In genomic region chr7:144861769-144862070, GRCm38 (mm10) we compare ENCODE assay signal across 10 mouse cellular contexts. TPM values are rescaled to one million over a fixed set of nuclear protein-coding genes. Genes with fewer than 3 reads are reported as not detected.
DNase-seq lines count a peak whose midpoint lies in the region; ATAC-seq and TF ChIP-seq lines count a peak whose summit lies in the region.
"Had no signal": no experiment of that assay in that cellular context is flagged by ENCODE, and none has a peak within 500 bp of the region (broad histone marks: within the 10 kb centered on the region; RNA-seq: fewer than 3 reads in every experiment).

No protein-coding gene starts in this region.

- no peak for ATAC-seq in liver, embryonic 12.5 days
- ATAC-seq in forebrain, embryonic 12.5 days (ENCODE audit: low FRiP score): no peak
- ATAC-seq in intestine, embryonic 16.5 days: no peak
- no peak for ATAC-seq in monocyte, adult 5-6 weeks (replicated peaks; ENCODE audit: insufficient number of reproducible peaks, low FRiP score, low TSS enrichment, poor library complexity, severe bottlenecking)

- no peak for TF ChIP-seq POLR2A in small intestine, adult 2 months (IDR thresholded peaks at IDR 0.05; ENCODE audit: low read depth, low read length)

- DNase-seq in liver: no peak
- DNase-seq in cerebellum, adult 11-12 months: no peak
- DNase-seq: embryo, embryonic 11 days had no signal

- peaks cover 11% of the 10 kb centered on the region; the same call in 1 of the 2 replicates for H3K4me1 ChIP-seq in liver, embryonic 12.5 days
- H3K4me1 ChIP-seq in forebrain, embryonic 12.5 days: peaks cover 14% of the 10 kb centered on the region
- peaks cover 9% of the 10 kb centered on the region; the same call in 1 of the 2 replicates for H3K4me1 ChIP-seq in intestine, embryonic 16.5 days (ENCODE audit: control insufficient read depth, insufficient read depth, low read length)
- peaks cover 4% of the 10 kb centered on the region for H3K4me1 ChIP-seq in small intestine, adult 2 months (ENCODE audit: control insufficient read depth, insufficient read depth, insufficient read length, low read length)

- no peaks in the 10 kb centered on the region for H3K36me3 ChIP-seq in liver, embryonic 12.5 days
- H3K36me3 ChIP-seq in forebrain, embryonic 12.5 days (replicated peaks): no peaks in the 10 kb centered on the region
- H3K36me3 ChIP-seq in intestine, embryonic 16.5 days (ENCODE audit: control insufficient read depth, insufficient read depth, low read length): no peaks in the 10 kb centered on the region
- H3K36me3 ChIP-seq in small intestine, adult 2 months (ENCODE audit: control insufficient read depth, insufficient read depth, low read length): no peaks in the 10 kb centered on the region

- H3K27me3 ChIP-seq in liver, embryonic 12.5 days (replicated peaks): peaks cover 96% of the 10 kb centered on the region
- peaks cover 92% of the 10 kb centered on the region for H3K27me3 ChIP-seq in forebrain, embryonic 12.5 days
- peaks cover 64% of the 10 kb centered on the region for H3K27me3 ChIP-seq in intestine, embryonic 16.5 days (replicated peaks; ENCODE audit: control insufficient read depth, insufficient read depth, low read length)
- H3K27me3 ChIP-seq in small intestine, adult 2 months (ENCODE audit: control insufficient read depth, insufficient read depth, low read length): peaks cover 40% of the 10 kb centered on the region

- no peak overlapping the region for H3K4me3 ChIP-seq in liver, embryonic 12.5 days
- peak overlapping the region; percentile 30 for H3K4me3 ChIP-seq in forebrain, embryonic 12.5 days (replicated peaks)
- H3K4me3 ChIP-seq in intestine, embryonic 16.5 days (ENCODE audit: low read length): peak overlapping the region; percentile 21; the same call in 1 of the 2 replicates
- peak overlapping the region; percentile 20; the same call in 1 of the 2 replicates for H3K4me3 ChIP-seq in small intestine, adult 2 months (ENCODE audit: low read depth, low read length)

- TF ChIP-seq CTCF in small intestine, adult 2 months (IDR thresholded peaks at IDR 0.05; ENCODE audit: extremely low read depth, insufficient read length, insufficient replicate concordance, low read depth, low read length): no peak

- H3K9ac ChIP-seq in liver, embryonic 12.5 days: no peak overlapping the region
- H3K9ac ChIP-seq in forebrain, embryonic 12.5 days: 0 out of 2 replicates have a peak overlapping the region, but pooled peaks have one; percentile 7
- H3K9ac ChIP-seq in intestine, embryonic 16.5 days (ENCODE audit: low read depth, low read length): no peak overlapping the region

- peak overlapping the region; percentile 35 for H3K4me2 ChIP-seq in liver, embryonic 12.5 days
- peak overlapping the region; percentile 45 for H3K4me2 ChIP-seq in forebrain, embryonic 12.5 days
- peak overlapping the region; percentile 32 for H3K4me2 ChIP-seq in intestine, embryonic 16.5 days (ENCODE audit: low read depth, low read length)

- no peaks in the 10 kb centered on the region for H3K9me3 ChIP-seq in liver, embryonic 12.5 days (replicated peaks)
- H3K9me3 ChIP-seq in forebrain, embryonic 12.5 days: no peaks in the 10 kb centered on the region
- H3K9me3 ChIP-seq in intestine, embryonic 16.5 days (ENCODE audit: control insufficient read depth, low read length): no peaks in the 10 kb centered on the region

- H3K27ac ChIP-seq in liver, embryonic 12.5 days: no peak overlapping the region
- no peak overlapping the region for H3K27ac ChIP-seq in forebrain, embryonic 12.5 days
- H3K27ac ChIP-seq in intestine, embryonic 16.5 days (ENCODE audit: low read length): no peak overlapping the region
- no peak overlapping the region for H3K27ac ChIP-seq in small intestine, adult 2 months (ENCODE audit: insufficient read depth, low read depth, low read length)

- 2% methylated on average over 28 of the region's 28 CpGs for WGBS in liver, embryonic 12.5 days (ENCODE audit: insufficient replicate concordance)
- 1% methylated on average over 25 of the region's 28 CpGs for WGBS in forebrain, embryonic 12.5 days
- WGBS in intestine, embryonic 16.5 days: 0% methylated on average over 28 of the region's 28 CpGs
- 1% methylated on average over 28 of the region's 28 CpGs for whole genome bisulfite sequencing in small intestine, adult 2 months

RNA-seq across cellular contexts. Expression of gene Fgf4, which starts 14.6 kb away (rescaled TPM):
- polyA plus RNA-seq in liver, embryonic 12.5 days (2016; fragmentation: Nextera tagmentation; extraction: Ambion mirVana): not detected in 2 replicates
- polyA plus RNA-seq in forebrain, embryonic 12.5 days (2016; fragmentation: Nextera tagmentation; extraction: Ambion mirVana): not detected in 2 replicates
- polyA plus RNA-seq in intestine, embryonic 16.5 days (2015; fragmentation: Nextera tagmentation; extraction: Ambion mirVana): not detected in 2 replicates
- 0.04 TPM in 1 of 2 replicates, not detected in the other for polyA plus RNA-seq in small intestine, adult 2 months (2012; rRNA removed)
- not detected in 3 replicates for total RNA-seq in monocyte, adult 5-6 weeks (2017)
- total RNA-seq: hematopoietic stem cell, adult 5-6 weeks; megakaryocyte progenitor cell, adult 5-6 weeks had no signal

RNA-seq across cellular contexts. Expression of gene Fgf3, which starts 23.8 kb away (rescaled TPM):
- polyA plus RNA-seq in liver, embryonic 12.5 days (2016; fragmentation: Nextera tagmentation; extraction: Ambion mirVana): 0.20 and 0.47 TPM in 2 replicates
- polyA plus RNA-seq in forebrain, embryonic 12.5 days (2016; fragmentation: Nextera tagmentation; extraction: Ambion mirVana): 1.2 and 4.4 TPM in 2 replicates
- not detected in 2 replicates for polyA plus RNA-seq in intestine, embryonic 16.5 days (2015; fragmentation: Nextera tagmentation; extraction: Ambion mirVana)
- polyA plus RNA-seq in small intestine, adult 2 months (2012; rRNA removed): 0.16 TPM in 1 of 2 replicates, not detected in the other
- total RNA-seq in monocyte, adult 5-6 weeks (2017): 2.0 TPM in 1 of 3 replicates, not detected in the others

RNA-seq across cellular contexts. Expression of gene Fgf15, which starts 34.6 kb away (rescaled TPM):
- not detected in 2 replicates for polyA plus RNA-seq in liver, embryonic 12.5 days (2016; fragmentation: Nextera tagmentation; extraction: Ambion mirVana)
- 69.9 and 94.0 TPM in 2 replicates for polyA plus RNA-seq in forebrain, embryonic 12.5 days (2016; fragmentation: Nextera tagmentation; extraction: Ambion mirVana)
- polyA plus RNA-seq in intestine, embryonic 16.5 days (2015; fragmentation: Nextera tagmentation; extraction: Ambion mirVana): 0.15 and 0.33 TPM in 2 replicates
- 2.6 TPM in 1 of 2 replicates, not detected in the other for polyA plus RNA-seq in small intestine, adult 2 months (2012; rRNA removed)
- not detected in 3 replicates for total RNA-seq in monocyte, adult 5-6 weeks (2017)
- total RNA-seq: hematopoietic stem cell, adult 5-6 weeks; megakaryocyte progenitor cell, adult 5-6 weeks had no signal

RNA-seq across cellular contexts. Expression of gene LTO1, which starts 53.2 kb away (rescaled TPM):
- 11.6 and 12.8 TPM in 2 replicates for polyA plus RNA-seq in liver, embryonic 12.5 days (2016; fragmentation: Nextera tagmentation; extraction: Ambion mirVana)
- 32.6 and 34.0 TPM in 2 replicates for polyA plus RNA-seq in forebrain, embryonic 12.5 days (2016; fragmentation: Nextera tagmentation; extraction: Ambion mirVana)
- 22.7 and 24.4 TPM in 2 replicates for polyA plus RNA-seq in intestine, embryonic 16.5 days (2015; fragmentation: Nextera tagmentation; extraction: Ambion mirVana)
- 6.4 and 14.1 TPM in 2 replicates for polyA plus RNA-seq in small intestine, adult 2 months (2012; rRNA removed)
- 31.6 to 57.8 TPM (median 50.1 TPM) in 3 replicates for total RNA-seq in monocyte, adult 5-6 weeks (2017)

Comparison
In these comparisons a context has a peak if more than half of its experiments do, and no peak if none do; other contexts are left out.
1. RNA of gene Fgf15, which starts 34.6 kb away (polyA plus RNA-seq): 69.9 to 94.0 TPM in forebrain, embryonic 12.5 days; 2.6 TPM in small intestine, adult 2 months, 0.15 to 0.33 TPM in intestine, embryonic 16.5 days and not detected in liver, embryonic 12.5 days; every median in the first group is over 10 times any median in the second.
2. Peak in every context shown above with its lines, with median percentiles within 50 percentile points of each other: H3K4me2 ChIP-seq.